Mouse (Mus musculus) thymus, postnatal 25 days (tissue): Measurements from ENCODE around the gene Fgd5.
A peak's percentile ranks its signal among the peaks of the same experiment; 100 is the strongest.
"Not testable (repeated sequence)": the region's sequence is repeated elsewhere in the genome, so short reads cannot be mapped to it uniquely, and the experiment has no call there.

Source experiments
- DNase-seq: peaks from one replicate; pipeline ENCODE4 v3.0.0; 2022

The Fgd5 gene

DNA sequence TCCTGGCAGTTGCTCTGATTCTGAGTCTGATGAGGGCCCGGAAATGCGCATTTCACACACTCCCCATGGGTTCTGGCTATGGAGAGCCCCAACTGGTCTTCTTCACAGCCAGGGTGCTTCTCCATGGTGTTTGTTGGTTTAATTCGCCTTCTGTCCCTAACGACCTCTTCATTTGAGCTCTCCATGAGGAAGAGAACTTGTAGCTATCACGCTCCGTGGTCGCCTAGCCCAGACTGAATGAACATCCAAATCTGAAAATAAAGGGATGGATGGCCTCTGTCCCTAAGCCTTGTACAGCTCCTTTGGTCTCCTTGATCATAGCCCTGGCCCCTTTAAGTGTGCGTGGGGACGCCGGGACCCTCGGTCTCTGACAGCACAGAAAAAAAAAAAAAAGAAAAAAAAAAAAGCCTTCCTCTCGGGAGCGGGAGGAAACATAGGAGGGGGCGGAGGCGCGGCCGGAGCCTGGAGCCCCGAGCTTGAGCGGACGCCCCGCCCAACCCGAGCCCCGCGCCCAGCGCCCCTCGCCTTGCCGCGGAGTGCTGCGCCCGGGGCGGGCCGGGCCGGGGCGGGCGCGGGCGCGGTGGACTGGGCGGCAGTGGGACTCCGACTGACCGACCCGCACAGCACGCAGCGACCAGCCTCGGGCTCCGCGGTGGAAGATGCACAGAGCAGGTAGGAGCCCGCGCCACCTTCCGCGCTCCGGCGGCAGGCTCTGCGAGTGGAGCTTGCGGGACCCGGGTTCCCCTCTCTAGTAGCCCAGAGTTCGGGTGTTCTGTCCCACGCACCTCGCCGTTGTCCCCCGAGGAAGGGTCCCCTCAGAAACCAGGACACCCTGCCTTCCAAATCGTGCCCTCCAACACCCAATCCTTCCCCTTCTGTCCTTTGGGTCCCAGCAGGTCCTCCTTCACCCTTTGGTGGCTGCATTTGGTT lies at the start of gene Fgd5:
Fgd5 (plus strand) TSS at position 508 of the 930 bp plus-strand sequence.
- DNase-seq = no peak

GRCm38 (mm10) chr6:91931231-91931630 lies 47.4 kb upstream of the Fgd5 start:
- no peak for DNase-seq

GRCm38 (mm10) chr6:91938491-91938890 lies 40.2 kb upstream of the Fgd5 start:
- DNase-seq = no peak

DNA sequence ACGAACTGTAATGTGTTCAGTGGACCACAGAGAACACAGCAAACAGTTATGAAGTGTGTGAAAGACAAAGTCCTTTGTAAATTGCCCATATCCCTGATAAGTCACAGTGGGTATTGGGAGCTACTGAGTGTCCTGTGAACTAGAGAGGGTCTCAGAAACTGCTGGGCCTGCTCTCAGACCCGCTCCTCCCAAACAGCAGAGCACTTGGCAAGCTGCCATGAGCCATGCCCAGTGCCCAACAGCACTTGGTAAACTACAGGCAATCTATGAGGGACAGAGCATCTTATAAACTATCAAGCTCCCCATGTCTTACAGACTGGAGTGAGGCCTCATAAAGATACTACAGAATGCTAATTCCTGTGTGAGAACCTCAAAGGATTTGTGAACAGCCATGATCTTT lies 30.3 kb upstream of the Fgd5 start:
- no peak for DNase-seq

GRCm38 (mm10) chr6:91958015-91958414 lies 20.7 kb upstream of the Fgd5 start:
- not testable (repeated sequence) for DNase-seq

DNA sequence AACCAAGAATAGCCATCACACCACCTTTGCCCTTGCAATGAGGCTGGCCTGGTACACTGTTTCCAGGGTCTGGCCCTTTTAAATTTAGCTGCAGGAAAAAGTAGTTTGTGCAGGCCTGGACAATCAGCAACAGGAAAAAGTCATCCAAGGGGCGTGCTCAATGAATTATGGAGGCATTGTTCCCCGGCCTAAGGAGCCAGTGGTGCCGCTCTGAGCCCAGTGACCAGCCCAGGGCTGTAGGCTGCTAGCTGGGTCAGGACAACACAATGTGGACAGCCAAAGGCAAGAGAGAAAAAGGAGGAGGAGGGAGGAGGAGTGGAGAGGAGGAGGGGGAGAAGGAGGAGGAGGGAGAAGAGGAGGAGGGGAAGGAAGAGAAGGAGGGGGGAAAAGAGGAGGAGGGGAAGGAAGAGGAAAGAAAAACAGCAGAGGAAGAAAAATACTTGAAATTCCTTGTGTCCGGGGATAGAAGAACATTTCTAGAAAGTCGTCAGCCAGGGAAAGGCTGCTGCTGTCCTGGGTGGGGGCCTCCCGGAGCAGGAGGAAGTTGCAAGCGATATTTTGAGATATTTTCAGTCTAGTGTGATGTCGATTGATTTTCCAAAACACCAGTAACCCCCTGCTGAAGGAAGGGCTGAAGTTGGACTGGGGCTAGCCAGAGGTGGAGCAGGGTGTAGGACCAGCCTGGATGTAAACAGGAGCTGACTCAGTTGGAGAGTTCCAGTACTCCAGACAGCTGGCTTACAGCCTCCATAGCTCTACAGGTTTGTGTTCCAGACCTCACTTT lies 18.5 kb upstream of the Fgd5 start:
- DNase-seq = no peak

DNA sequence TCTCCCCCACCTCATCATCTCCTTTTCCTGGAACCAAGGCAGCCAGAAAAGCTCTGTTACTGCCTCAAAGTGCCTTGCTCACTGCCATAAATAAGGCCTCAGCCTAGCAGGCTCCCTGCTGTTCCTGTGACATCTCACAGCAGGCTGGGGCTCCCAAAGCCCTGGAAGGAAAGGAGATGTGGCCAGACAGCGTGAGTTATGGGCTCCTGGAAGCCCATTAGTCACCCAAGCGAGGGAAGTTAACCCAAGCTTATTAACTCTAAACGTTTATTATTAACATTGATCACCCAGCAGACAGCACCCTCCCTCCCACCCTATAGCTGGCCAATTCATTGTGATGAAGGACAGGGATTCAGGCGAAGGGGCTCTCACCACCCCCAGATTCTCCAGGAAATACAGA lies 15.2 kb upstream of the Fgd5 start:
- DNase-seq = no peak

GRCm38 (mm10) chr6:91965060-91965459 lies 13.6 kb upstream of the Fgd5 start:
- no peak for DNase-seq

- DNase-seq = no peak
Observed at GRCm38 (mm10) chr6:91966006-91966405, 12.7 kb upstream of the Fgd5 start.

- peak; percentile 3 for DNase-seq
Observed at GRCm38 (mm10) chr6:91972201-91972646, 6.5 kb upstream of the Fgd5 start.

- DNase-seq = no peak
Observed at GRCm38 (mm10) chr6:91973972-91974371, 4.7 kb upstream of the Fgd5 start.

- no peak for DNase-seq
Observed at GRCm38 (mm10) chr6:91979301-91979996, 771 bp downstream of the Fgd5 start.

DNA sequence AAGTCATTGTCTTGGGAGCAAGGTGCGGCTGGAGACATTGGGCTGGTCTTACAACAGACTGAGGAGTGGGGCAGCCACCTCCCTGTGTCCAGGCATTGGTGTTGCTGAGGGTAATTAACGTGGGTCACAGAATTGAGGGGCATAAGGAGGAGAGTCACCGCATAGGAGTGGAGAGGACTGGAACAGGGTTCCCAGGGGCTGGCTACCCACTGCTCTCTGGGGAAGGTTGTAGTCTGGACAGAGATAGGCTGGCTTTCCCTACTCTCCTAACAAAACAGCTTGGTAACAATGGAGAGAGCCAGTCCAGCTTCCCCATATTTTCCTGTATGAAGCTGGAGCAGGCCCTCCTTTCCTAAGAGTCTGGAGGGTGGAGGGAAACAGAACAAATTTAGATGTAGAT lies 1.3 kb downstream of the Fgd5 start:
- DNase-seq = no peak

DNA sequence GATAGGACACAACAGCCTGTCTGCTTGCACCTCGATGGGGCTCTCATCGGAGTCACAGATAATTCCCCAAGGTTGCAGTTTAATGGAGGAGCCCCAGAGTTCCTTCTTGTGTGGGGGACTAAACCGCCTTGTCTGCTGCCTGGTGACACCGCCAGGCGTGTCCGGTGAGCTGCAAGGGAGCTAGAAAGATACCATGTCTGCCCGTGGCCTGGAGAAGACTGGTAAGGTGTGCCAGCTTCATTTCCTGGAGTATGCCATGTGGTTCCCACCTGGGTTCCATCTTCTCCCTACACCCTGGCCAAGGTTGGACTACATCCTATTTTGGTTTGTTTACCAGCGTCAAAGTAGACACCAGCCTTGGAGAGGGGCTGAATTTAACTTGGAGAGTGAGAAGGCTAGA lies 11.4 kb downstream of the Fgd5 start:
- DNase-seq = no peak

- no peak for DNase-seq
Observed at GRCm38 (mm10) chr6:91992823-91993222, 14.1 kb downstream of the Fgd5 start.

- DNase-seq = no peak
Observed at GRCm38 (mm10) chr6:91993795-91994505, 15.3 kb downstream of the Fgd5 start.

DNA sequence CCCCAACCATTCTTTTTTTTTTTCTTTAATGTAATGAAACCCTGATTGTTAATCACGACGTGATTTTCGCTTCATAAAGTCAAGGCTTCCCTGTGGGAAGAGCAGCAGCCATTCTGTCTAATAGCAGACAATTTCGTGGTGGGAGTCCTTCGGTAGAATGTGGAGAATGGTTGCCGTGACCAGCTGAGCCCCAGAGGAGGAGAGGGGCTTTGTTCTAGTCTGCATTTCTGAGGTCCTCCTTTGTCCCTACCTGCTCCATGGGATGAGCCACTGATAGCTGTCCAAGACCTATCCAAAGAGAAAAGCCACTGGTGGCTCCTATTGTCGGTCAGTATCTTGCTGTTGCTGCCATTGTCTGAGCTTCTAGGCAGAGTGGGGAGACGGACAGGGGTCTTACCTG lies 17.4 kb downstream of the Fgd5 start:
- no peak for DNase-seq

DNA sequence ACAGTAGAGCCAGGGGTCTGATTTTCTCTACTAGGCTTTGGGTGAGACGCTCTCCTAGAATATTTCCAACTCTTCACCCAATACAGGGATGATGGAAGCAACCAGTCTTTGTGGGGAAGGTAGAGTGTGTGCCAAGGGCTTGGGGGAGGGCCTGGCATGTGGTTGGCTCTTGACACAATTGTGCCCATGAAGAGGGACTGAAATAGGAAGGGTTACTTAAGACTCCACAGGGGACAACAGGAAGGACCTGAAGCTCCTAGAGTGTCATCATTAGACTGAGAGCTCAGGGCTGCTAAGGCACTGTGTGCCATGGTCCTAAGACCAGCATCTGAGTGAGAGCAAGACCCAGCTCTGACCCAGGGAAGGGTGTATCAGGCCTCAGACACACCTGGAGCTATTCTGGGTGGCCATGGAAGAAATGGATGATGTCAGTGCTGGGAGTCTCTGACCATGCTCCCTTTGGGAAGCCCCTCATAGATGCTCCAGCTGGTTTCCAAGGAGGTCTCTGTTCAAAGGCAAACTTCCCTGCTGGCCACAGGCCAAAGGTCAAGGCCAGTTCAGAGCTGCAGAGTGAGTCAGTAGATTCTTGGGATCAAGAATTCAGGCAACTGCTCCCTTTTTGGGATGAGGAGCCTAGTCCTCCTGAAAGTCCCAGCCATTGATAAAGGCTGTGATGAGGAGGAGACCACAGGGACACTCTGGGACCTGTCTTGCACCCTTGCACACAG lies 24.0 kb downstream of the Fgd5 start:
- DNase-seq = no peak

GRCm38 (mm10) chr6:92003646-92004045 lies 25.0 kb downstream of the Fgd5 start:
- no peak for DNase-seq

GRCm38 (mm10) chr6:92004137-92004805 lies 25.6 kb downstream of the Fgd5 start:
- no peak for DNase-seq

DNA sequence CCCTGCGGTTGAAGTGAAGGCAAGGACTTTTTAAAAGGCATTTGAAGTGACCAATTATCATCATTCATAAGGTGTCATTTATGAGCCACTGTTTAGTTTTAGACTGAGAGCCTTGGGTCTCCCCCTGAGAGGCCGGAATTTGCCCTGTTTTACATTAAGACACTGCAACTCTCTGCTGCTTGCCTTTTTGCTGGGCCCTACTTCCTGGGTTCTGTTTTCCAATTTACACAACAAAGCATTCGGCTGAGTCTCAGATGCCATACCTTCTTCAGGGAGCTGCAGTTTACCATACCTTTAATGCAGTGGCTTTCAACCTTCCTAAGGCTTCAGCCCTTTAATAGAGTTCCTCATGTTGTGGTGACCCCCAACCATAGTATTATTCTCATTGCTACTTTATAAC lies 26.1 kb downstream of the Fgd5 start:
- DNase-seq = no peak
